Mouse (Mus musculus): ENCODE data around the gene Rai2. TPM values are rescaled to one million over a fixed set of nuclear protein-coding genes. Genes with fewer than 3 reads are reported as not detected.
"Not testable (repeated sequence)": the region's sequence is repeated elsewhere in the genome, so short reads cannot be mapped to it uniquely, and the experiment has no call there.

The Rai2 gene
- polyA plus RNA-seq, 1 experiment from 2014 or later, result 10.1 TPM

DNA sequence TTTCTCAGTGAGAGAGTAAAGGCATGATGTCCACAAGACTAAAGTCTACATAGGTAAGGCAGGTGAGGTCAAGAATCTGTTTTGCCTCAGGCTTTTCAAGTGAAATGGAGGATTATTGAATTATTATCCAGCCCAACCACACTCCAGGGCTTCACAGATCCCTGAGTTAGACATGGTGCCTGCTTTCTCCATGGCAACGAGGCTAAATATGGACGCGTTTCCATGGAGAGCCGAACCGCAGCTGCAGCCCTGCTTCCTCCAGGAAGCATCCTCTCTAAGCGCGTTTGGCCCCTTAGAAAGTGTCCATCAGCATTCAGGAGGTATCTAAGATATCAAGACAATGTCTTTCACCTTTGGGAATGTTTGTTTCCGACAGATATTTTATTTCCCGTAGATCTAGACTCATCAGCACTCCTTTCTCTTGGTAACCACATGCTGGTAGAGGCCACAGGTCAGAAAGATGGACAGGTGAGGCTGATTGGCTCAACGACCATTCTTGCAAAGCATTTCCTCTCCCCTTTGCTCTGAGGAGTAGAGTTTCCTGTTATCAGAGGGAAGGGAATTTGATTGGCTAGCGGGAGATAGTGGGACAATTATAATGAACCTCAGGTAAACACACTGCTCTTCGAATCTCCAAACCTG, 59.6 kb downstream of the Rai2 start:
- H3K4me3 ChIP-seq (ENCODE audit: low read length), result no peak overlapping the region
- no peak overlapping the region for H3K27ac ChIP-seq (ENCODE audit: low read length)
- H3K36me3 ChIP-seq (ENCODE audit: control insufficient read depth, insufficient read depth, low read length), result no peaks in the 10 kb centered on the region
- no peak overlapping the region for H3K4me2 ChIP-seq (ENCODE audit: low read depth, low read length)
- H3K9me3 ChIP-seq (ENCODE audit: control insufficient read depth, low read length), result no peaks in the 10 kb centered on the region
- 69% methylated on average over 12 of the region's 12 CpGs for WGBS
- 0 out of 2 replicates have a peak, but pooled peaks cover 4% of the 10 kb centered on the region for H3K27me3 ChIP-seq (replicated peaks; ENCODE audit: control insufficient read depth, insufficient read depth, low read length)
- H3K9ac ChIP-seq (ENCODE audit: low read depth, low read length), result no peak overlapping the region
- no peak for ATAC-seq
- no peaks in the 10 kb centered on the region for H3K4me1 ChIP-seq (ENCODE audit: control insufficient read depth, insufficient read depth, low read length)

DNA sequence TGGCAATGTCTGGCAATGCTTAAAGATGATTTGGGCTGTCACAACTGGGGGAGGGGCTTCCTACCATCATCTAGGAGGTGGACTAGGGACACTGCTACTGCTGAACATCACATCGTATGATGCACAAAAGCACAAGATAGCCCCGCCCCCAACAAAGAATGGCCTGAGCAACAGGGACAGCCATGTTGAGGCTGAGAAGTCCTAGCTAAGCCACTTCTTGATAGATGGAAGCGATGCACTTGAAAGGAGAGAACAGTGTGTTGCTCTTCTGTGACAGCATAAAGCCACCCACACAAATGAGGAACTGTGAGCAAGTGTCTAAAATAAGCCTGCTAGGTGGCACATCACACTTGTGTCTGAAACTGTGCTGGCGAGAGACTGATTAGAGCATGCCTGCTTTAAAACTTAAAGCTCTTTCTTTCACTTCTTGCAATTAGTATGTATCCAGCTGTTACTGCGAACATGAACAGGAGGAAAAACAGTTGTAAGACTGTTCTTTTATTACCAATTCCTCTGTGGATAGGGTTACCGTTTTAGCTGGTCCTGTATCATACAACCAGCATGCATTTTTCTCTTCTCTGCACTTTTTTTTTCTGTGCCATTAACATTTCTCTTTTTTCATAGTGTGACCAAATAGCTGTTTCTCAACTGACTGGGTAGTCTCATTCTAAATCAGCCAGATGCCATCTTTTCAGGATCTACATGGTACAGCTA, 63.6 kb downstream of the Rai2 start:
- H3K4me1 ChIP-seq (ENCODE audit: control insufficient read depth, insufficient read depth, low read length), result no peaks in the 10 kb centered on the region
- ATAC-seq, result no peak
- no peak overlapping the region for H3K4me3 ChIP-seq (ENCODE audit: low read length)
- H3K27me3 ChIP-seq (replicated peaks; ENCODE audit: control insufficient read depth, insufficient read depth, low read length), result 0 out of 2 replicates have a peak, but pooled peaks cover 2% of the 10 kb centered on the region
- H3K4me2 ChIP-seq (ENCODE audit: low read depth, low read length), result no peak overlapping the region
- H3K9ac ChIP-seq (ENCODE audit: low read depth, low read length), result no peak overlapping the region
- 85% methylated on average over 6 of the region's 6 CpGs for WGBS
- no peaks in the 10 kb centered on the region for H3K36me3 ChIP-seq (ENCODE audit: control insufficient read depth, insufficient read depth, low read length)
- no peaks in the 10 kb centered on the region for H3K9me3 ChIP-seq (ENCODE audit: control insufficient read depth, low read length)
- no peak overlapping the region for H3K27ac ChIP-seq (ENCODE audit: low read length)

DNA sequence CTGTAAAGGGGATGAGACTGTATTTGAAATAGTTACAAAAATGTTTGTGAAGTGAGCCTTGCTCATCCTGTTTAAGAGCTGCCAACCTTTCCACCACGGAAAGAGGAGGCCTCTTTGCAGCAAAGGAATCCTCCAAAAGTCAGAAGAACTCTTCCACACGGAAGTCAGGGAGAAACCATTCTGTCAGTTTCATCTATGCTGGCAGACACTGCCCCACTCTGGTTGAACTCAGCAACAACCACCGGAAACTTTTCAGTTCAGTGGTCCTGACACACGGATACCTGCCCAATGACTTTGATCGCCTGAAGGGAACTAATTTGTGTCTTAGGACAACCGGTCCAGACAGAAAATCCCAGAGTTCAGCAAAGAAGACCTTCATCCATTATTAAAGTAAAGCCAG, 73.3 kb downstream of the Rai2 start:
- no peaks in the 10 kb centered on the region for H3K36me3 ChIP-seq (ENCODE audit: control insufficient read depth, insufficient read depth, low read length)
- ATAC-seq, result no peak
- no peak overlapping the region for H3K4me2 ChIP-seq (ENCODE audit: low read depth, low read length)
- H3K4me3 ChIP-seq (ENCODE audit: low read length), result no peak overlapping the region
- no peak overlapping the region for H3K27ac ChIP-seq (ENCODE audit: low read length)
- no peaks in the 10 kb centered on the region for H3K4me1 ChIP-seq (ENCODE audit: control insufficient read depth, insufficient read depth, low read length)
- H3K9me3 ChIP-seq (ENCODE audit: control insufficient read depth, low read length), result no peaks in the 10 kb centered on the region
- H3K9ac ChIP-seq (ENCODE audit: low read depth, low read length), result no peak overlapping the region
- 22% methylated on average over 6 of the region's 6 CpGs for WGBS
- 0 out of 2 replicates have a peak, but pooled peaks cover 2% of the 10 kb centered on the region for H3K27me3 ChIP-seq (replicated peaks; ENCODE audit: control insufficient read depth, insufficient read depth, low read length)

DNA sequence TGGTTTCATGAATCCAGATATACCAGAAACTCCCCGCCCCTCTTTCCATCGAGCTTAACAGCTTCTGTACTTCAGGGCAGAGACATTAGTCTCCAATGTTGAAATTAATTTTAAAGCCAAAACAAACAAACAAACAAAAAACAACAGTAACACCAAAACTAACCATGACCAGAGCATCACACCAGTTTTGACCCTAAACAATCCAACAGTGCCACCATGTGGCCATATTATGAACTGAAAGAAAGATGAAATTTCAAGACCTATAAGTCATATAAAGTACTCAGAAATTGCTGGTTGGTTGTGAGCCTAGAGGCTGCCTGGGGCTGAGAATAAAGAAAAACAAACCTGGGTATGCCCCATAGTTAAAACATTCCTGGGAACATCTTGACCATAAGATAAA, 109.3 kb downstream of the Rai2 start:
- not testable (repeated sequence) for H3K4me1 ChIP-seq (ENCODE audit: control insufficient read depth, insufficient read depth, low read length); H3K27me3 ChIP-seq (replicated peaks; ENCODE audit: control insufficient read depth, insufficient read depth, low read length); H3K4me3 ChIP-seq (ENCODE audit: low read length); ATAC-seq; H3K36me3 ChIP-seq (ENCODE audit: control insufficient read depth, insufficient read depth, low read length); H3K4me2 ChIP-seq (ENCODE audit: low read depth, low read length); H3K27ac ChIP-seq (ENCODE audit: low read length); H3K9me3 ChIP-seq (ENCODE audit: control insufficient read depth, low read length); H3K9ac ChIP-seq (ENCODE audit: low read depth, low read length)
- 14% methylated on average over 2 of the region's 2 CpGs for WGBS

Data from intestine, embryonic 16.5 days (tissue).